Mouse (Mus musculus) hindbrain, embryonic 14.5 days (tissue): Measurements from ENCODE around the gene Atg101. TPM values are rescaled to one million over a fixed set of nuclear protein-coding genes. Genes with fewer than 3 reads are reported as not detected.

Experiments used
- ATAC-seq: fragments of 200-750 bp; cut with Nextera tagmentation; 2 replicates; pipeline ENCODE4 v1.8.0; 2017; ENCODE audit warnings: moderate number of reproducible peaks, mild to moderate bottlenecking, moderate TSS enrichment, moderate library complexity; ENCODE audit not compliant: low FRiP score
- DNase-seq: peaks from one replicate; pipeline ENCODE4 v3.0.0-alpha.2; 2015; ENCODE audit warnings: low spot score
- H3K27ac ChIP-seq: fragments of 300-500 bp; sonication (generic); 2 replicates; pipeline ENCODE4 v1.5.1; 2014; ENCODE audit warnings: mild to moderate bottlenecking, moderate library complexity
- H3K27me3 ChIP-seq: fragments of 300-500 bp; sonication (generic); 2 replicates; pipeline ENCODE4 v1.6.1; 2014; ENCODE audit warnings: mild to moderate bottlenecking, low read length, mixed read lengths; ENCODE audit not compliant: control insufficient read depth, insufficient read depth
- H3K36me3 ChIP-seq: fragments of 300-500 bp; sonication (generic); replicated peaks from 2 replicates; pipeline ENCODE4 v1.6.1; 2014; ENCODE audit not compliant: control insufficient read depth, insufficient read depth
- H3K4me1 ChIP-seq: fragments of 300-500 bp; sonication (generic); replicated peaks from 2 replicates; pipeline ENCODE4 v1.6.1; 2014; ENCODE audit warnings: antibody characterized with exemption, low read length, mixed read lengths; ENCODE audit not compliant: control insufficient read depth, insufficient read depth
- H3K4me2 ChIP-seq: fragments of 300-500 bp; sonication (generic); replicated peaks from 2 replicates; pipeline ENCODE4 v1.6.1; 2014; ENCODE audit warnings: mild to moderate bottlenecking, moderate library complexity
- H3K4me3 ChIP-seq: fragments of 300-500 bp; sonication (generic); replicated peaks from 2 replicates; pipeline ENCODE4 v1.5.1; 2014; ENCODE audit warnings: mild to moderate bottlenecking, low read length
- H3K9ac ChIP-seq: fragments of 300-500 bp; sonication (generic); 2 replicates; pipeline ENCODE4 v1.6.1; 2014
- H3K9me3 ChIP-seq: fragments of 300-500 bp; sonication (generic); 2 replicates; pipeline ENCODE4 v1.6.1; 2016; ENCODE audit warnings: low read length; ENCODE audit not compliant: control insufficient read depth
- WGBS: fragments of 180-500 bp; shearing (Covaris S2); extraction: QIAGEN DNeasy Blood & Tissue Kit; methylation state at CpG from one replicate; pipeline ENCODE4 v1.1.7; 2014; 5-methylcytosine and 5-hydroxymethylcytosine counted together
- polyA plus RNA-seq: library from polyadenylated mRNA; unstranded; fragments of >200 nt; fragmentation: Nextera tagmentation; extraction: Ambion mirVana; gene quantifications from 2 replicates; pipeline ENCODE4 v1.2.1, GENCODE M21; 2014

Gene Atg101
- polyA plus RNA-seq, 1 experiment from 2014 or later: 66.3 TPM

DNA sequence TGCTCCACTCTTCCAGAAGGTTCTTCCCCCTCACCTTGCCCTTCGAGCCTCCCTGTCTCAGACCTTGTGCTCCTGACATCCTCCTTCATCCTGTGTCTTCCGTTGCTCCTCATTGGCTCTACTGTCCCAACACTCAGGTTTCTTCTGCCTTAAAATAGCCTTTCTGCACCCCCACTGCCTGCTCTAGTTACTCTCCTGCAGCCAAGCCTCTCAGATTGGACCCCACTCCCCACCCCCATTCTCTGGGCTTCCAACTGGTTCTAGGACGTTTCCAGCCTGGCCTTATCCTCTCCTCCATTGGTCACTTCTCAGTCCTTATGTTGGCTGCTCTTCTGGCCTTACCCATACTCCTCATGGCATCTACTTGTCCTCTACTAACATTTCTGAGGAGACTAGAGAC, 18.1 kb downstream of the Atg101 start:
- Histone ChIP-seq H3K4me2 (no peak overlapping the region), H3K4me1 (no peaks in the 10 kb centered on the region), H3K4me3 (no peak overlapping the region), H3K27me3 (no peaks in the 10 kb centered on the region), H3K9me3 (no peaks in the 10 kb centered on the region), H3K9ac (no peak overlapping the region), H3K36me3 (no peaks in the 10 kb centered on the region), H3K27ac (no peak overlapping the region)
- DNase-seq (no peak), ATAC-seq (no peak)
- WGBS: 80% methylated on average over 3 of the region's 3 CpGs

DNA sequence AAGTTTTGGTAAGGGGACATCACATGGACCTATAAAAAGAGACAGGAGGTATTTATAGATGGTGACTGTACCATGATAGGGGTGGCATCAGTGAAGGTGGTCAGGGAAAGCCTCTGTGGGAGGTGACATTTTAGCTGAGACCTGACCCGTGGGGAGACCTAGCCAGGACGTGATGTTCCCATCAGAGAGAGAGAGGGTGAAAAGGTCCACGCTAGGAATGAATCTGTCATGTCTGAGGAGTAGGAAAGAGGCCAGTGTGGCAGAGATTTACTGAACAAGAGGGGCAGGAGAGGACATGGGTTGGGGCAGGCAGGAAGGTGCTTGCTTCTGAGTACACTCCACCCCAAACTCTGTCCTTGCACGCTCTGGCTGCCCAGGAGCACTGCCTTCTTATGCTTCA, 19.8 kb downstream of the Atg101 start:
- H3K27me3 ChIP-seq: no peaks in the 10 kb centered on the region
- no peak overlapping the region for H3K9ac ChIP-seq
- ATAC-seq (no peak), DNase-seq (no peak)
- no peaks in the 10 kb centered on the region for H3K9me3 ChIP-seq
- 86% methylated on average over 4 of the region's 4 CpGs for WGBS
- no peaks in the 10 kb centered on the region for H3K36me3 ChIP-seq
- no peak overlapping the region for H3K4me2 ChIP-seq
- no peak overlapping the region for H3K27ac ChIP-seq
- H3K4me3 ChIP-seq: no peak overlapping the region
- H3K4me1 ChIP-seq: no peaks in the 10 kb centered on the region

DNA sequence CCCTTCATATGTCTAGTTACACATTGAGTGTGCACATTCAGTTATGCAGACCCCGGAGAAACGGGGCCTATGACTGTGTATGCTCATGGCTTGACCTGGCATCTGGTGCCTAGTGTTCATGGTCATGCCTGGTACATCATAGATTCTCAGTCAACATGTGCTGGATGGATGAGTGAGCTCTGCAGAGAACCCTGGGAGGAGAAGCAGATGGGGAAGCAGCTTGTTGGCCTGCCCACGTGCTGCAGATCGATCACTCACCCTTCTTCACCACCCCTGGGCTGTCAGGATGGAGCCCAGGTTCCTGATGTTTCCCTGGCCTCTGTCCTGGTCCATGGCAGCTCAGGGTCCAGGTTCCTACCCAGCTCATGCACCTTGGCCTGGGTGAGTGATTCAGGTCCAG, 22.4 kb downstream of the Atg101 start:
- 87% methylated on average over 4 of the region's 4 CpGs for WGBS
- DNase-seq: no peak
- H3K4me2 ChIP-seq: no peak overlapping the region
- no peaks in the 10 kb centered on the region for H3K36me3 ChIP-seq
- no peak overlapping the region for H3K9ac ChIP-seq
- H3K27ac ChIP-seq: no peak overlapping the region
- H3K9me3 ChIP-seq: no peaks in the 10 kb centered on the region
- ATAC-seq: no peak
- H3K4me3 ChIP-seq: no peak overlapping the region
- no peaks in the 10 kb centered on the region for H3K27me3 ChIP-seq
- no peaks in the 10 kb centered on the region for H3K4me1 ChIP-seq

DNA sequence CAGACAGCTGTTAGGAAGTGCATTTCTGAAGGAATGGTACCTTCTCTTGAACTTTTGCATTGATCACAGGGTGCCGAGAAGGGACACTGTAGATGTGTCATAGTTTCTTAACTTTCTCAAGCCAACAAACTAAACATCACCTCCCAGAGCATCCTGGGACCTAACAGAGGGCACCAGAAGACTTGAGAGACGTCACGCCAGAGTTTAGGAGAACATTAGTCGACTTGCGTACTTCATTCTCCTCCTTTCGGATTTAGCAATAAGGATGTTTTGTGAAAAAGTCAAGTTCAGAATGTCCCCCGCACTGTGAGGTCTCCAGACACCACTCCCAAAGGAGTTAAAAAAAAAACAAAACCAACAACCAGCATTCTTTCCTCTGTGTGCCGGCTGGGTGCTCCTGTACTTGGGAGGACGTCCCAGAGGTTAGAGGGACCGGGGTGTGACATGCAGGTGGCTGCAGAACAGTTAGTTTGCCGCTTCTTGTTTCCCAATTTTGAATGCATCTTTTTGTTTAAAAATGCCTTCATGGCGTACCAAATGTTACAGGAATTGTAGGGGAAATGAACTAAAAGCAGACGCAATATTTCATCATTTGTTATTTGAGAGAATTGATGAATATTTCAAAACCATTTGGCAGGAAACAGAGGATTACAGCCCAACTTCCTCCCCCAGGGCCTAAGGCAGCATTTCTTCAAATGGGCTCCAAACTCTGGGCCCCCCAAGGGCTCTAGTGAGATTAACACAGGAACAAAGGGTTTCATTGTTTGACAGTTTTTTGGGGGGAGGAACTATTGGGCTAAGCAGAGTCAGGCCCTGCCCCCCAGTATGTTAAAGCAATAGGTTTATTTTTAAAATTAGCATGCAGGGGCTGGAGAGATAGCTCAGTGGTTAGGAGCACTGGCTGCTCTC, 24.6 kb downstream of the Atg101 start:
- Histone ChIP-seq H3K27me3 (no peaks in the 10 kb centered on the region), H3K9ac (no peak overlapping the region), H3K4me2 (no peak overlapping the region), H3K27ac (no peak overlapping the region), H3K9me3 (no peaks in the 10 kb centered on the region), H3K36me3 (no peaks in the 10 kb centered on the region), H3K4me3 (no peak overlapping the region), H3K4me1 (no peaks in the 10 kb centered on the region)
- ATAC-seq: no peak
- WGBS: 67% methylated on average over 13 of the region's 13 CpGs
- DNase-seq: no peak

GRCm38 (mm10) chr15:101309493-101309892, 25.4 kb downstream of the Atg101 start:
- Histone ChIP-seq H3K9ac (no peak overlapping the region), H3K9me3 (no peaks in the 10 kb centered on the region), H3K27me3 (no peaks in the 10 kb centered on the region), H3K4me2 (no peak overlapping the region), H3K36me3 (no peaks in the 10 kb centered on the region), H3K4me3 (no peak overlapping the region), H3K27ac (no peak overlapping the region), H3K4me1 (no peaks in the 10 kb centered on the region)
- no peak for ATAC-seq
- DNase-seq: no peak
- 53% methylated on average over 5 of the region's 5 CpGs for WGBS

DNA sequence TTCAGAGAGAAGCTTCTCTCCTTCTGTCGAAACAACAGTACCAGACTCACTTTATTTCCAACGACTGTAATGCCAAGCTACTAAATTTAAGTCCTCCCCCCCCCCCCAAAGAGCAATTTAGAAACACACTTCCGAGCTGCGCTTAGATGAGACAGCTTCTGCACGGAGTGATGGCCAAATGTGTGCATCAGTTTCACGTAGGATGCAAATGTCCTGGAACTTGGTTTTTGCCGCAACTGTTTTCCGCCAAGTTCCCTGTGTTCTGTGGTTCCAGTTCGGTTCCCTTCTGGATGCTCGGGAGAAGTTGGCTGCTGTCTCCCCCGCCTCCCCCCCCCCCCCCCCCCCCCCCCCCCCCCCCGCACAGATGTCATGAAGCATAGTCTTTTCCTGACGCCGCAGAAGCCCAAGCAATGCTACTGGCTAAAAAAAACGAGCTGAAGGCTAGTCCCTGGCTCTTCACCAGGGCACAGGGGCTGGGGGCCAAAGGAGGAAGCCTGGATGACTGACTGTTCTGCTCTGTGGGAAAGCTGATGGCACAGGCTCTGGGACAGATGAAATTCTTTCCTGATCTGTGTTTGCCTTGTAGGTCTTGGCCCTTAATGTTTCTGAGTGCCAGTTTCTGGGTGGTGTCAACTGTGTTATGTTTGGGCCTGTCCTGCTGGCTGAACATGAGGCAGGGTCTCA, 27.2 kb downstream of the Atg101 start:
- no peaks in the 10 kb centered on the region for H3K36me3 ChIP-seq
- no peak overlapping the region for H3K4me3 ChIP-seq
- no peaks in the 10 kb centered on the region for H3K9me3 ChIP-seq
- no peaks in the 10 kb centered on the region for H3K27me3 ChIP-seq
- no peak overlapping the region for H3K27ac ChIP-seq
- H3K9ac ChIP-seq: no peak overlapping the region
- H3K4me2 ChIP-seq: no peak overlapping the region
- WGBS: 59% methylated on average over 14 of the region's 15 CpGs
- no peak for DNase-seq
- no peaks in the 10 kb centered on the region for H3K4me1 ChIP-seq
- ATAC-seq: no peak

DNA sequence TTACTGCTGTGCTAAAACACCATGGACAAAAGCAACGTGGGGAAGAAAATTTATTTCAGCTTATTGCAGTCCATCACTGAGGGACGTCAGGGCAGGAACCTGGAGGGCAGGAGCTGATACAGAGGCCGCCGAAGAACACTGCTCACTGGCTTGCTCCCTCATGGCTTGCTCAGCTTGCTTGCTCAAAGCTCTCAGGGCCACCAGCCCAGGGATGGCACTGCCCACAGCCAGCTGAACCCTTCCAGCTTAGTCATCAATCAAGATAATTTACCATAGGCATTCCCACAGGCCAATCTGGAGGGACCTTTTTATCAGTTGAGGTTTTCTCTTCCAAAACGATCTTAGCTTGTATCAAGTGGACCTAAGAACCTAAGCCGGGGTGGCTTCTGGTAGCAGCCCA, 27.9 kb downstream of the Atg101 start:
- no peak overlapping the region for H3K4me2 ChIP-seq
- H3K27me3 ChIP-seq: no peaks in the 10 kb centered on the region
- 85% methylated on average over 6 of the region's 6 CpGs for WGBS
- no peaks in the 10 kb centered on the region for H3K4me1 ChIP-seq
- H3K36me3 ChIP-seq: no peaks in the 10 kb centered on the region
- no peak overlapping the region for H3K4me3 ChIP-seq
- no peaks in the 10 kb centered on the region for H3K9me3 ChIP-seq
- ATAC-seq (no peak), DNase-seq (no peak)
- H3K9ac ChIP-seq: no peak overlapping the region
- no peak overlapping the region for H3K27ac ChIP-seq

DNA sequence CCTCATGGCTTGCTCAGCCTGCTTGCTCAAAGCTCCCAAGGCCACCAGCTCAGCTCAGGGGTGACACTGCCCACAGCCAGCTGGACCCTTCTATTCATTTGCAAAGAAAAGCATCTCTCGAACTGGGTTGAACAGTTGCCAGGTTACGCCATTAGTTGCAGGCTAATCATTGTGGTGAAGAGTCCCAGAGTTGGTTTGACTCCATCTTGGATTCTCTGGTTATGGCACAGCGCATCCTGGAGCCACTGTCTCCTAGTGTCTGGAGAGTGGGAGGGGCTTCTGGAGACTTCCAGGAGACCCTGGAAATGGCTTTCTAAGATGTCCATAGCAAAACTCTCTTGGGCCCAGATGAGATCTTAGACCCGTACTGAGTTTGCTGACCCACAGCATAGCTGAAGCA, 31.3 kb downstream of the Atg101 start:
- H3K4me1 ChIP-seq: no peaks in the 10 kb centered on the region
- H3K27me3 ChIP-seq: no peaks in the 10 kb centered on the region; the same call in 1 of the 2 replicates
- no peak for ATAC-seq
- no peak overlapping the region for H3K4me3 ChIP-seq
- no peaks in the 10 kb centered on the region for H3K36me3 ChIP-seq
- WGBS: 85% methylated on average over 4 of the region's 4 CpGs
- H3K27ac ChIP-seq: 0 out of 2 replicates have a peak overlapping the region, but pooled peaks have one; percentile 20
- H3K4me2 ChIP-seq: 0 out of 2 replicates have a peak overlapping the region, but pooled peaks have one; percentile 37
- no peaks in the 10 kb centered on the region for H3K9me3 ChIP-seq
- H3K9ac ChIP-seq: no peak overlapping the region
- no peak for DNase-seq

GRCm38 (mm10) chr15:101315832-101316231, 31.8 kb downstream of the Atg101 start:
- WGBS: 3% methylated on average over 11 of the region's 11 CpGs
- Histone ChIP-seq H3K4me1 (no peaks in the 10 kb centered on the region), H3K4me3 (no peak overlapping the region), H3K36me3 (no peaks in the 10 kb centered on the region), H3K9me3 (no peaks in the 10 kb centered on the region), H3K4me2 (peak overlapping the region; percentile 37), H3K9ac (no peak overlapping the region), H3K27me3 (no peaks in the 10 kb centered on the region; the same call in 1 of the 2 replicates), H3K27ac (0 out of 2 replicates have a peak overlapping the region, but pooled peaks have one; percentile 20)
- DNase-seq: peak; percentile 78
- ATAC-seq: peak; percentile 83; the same call in 1 of the 2 replicates
